In genomic region chr12:51706673-51707235, GRCm38 (mm10) we compare ENCODE assay signal across 14 mouse cellular contexts. TPM values are rescaled to one million over a fixed set of nuclear protein-coding genes. Genes with fewer than 3 reads are reported as not detected.
DNase-seq lines count a peak whose midpoint lies in the region; TF ChIP-seq lines count a peak whose summit lies in the region.
"Had no signal": no experiment of that assay in that cellular context is flagged by ENCODE, and none has a peak within 500 bp of the region (broad histone marks: within the 10 kb centered on the region; RNA-seq: fewer than 3 reads in every experiment).

No protein-coding gene starts in this region.

- TF ChIP-seq CTCF in gastrocnemius, adult 2 months (IDR thresholded peaks at IDR 0.05) = no peak

- intact Hi-C loops in gastrocnemius, adult 2 months (cut with DNase I) = no loop called here

- H3K4me3 ChIP-seq in gastrocnemius, adult 2 months = no peak overlapping the region
- H3K4me3 ChIP-seq in midbrain, embryonic 10.5 days = no peak overlapping the region
- H3K4me3 ChIP-seq: limb, embryonic 15.5 days; midbrain, embryonic 12.5 days had no signal

- H3K9me3 ChIP-seq in midbrain, embryonic 10.5 days (replicated peaks) = peaks cover 4% of the 10 kb centered on the region; the same call in 1 of the 2 replicates
- H3K9me3 ChIP-seq: limb, embryonic 15.5 days had no signal

- no peaks in the 10 kb centered on the region for H3K27me3 ChIP-seq in midbrain, embryonic 10.5 days (ENCODE audit: low read depth, poor library complexity, severe bottlenecking)
- H3K27me3 ChIP-seq: limb, embryonic 15.5 days; midbrain, embryonic 12.5 days had no signal

- peaks cover 11% of the 10 kb centered on the region for H3K4me1 ChIP-seq in midbrain, embryonic 10.5 days
- H3K4me1 ChIP-seq: limb, embryonic 15.5 days had no signal

- peak overlapping the region; percentile 31; the same call in 1 of the 2 replicates for H3K27ac ChIP-seq in gastrocnemius, adult 2 months
- H3K27ac ChIP-seq in midbrain, embryonic 10.5 days (replicated peaks) = no peak overlapping the region
- H3K27ac ChIP-seq: hindbrain, embryonic 14.5 days; limb, embryonic 15.5 days; midbrain, embryonic 12.5 days had no signal

- H3K36me3 ChIP-seq in midbrain, embryonic 10.5 days = peaks cover 3% of the 10 kb centered on the region; the same call in 1 of the 2 replicates

- WGBS in midbrain, embryonic 10.5 days = 87% methylated on average over 5 of the region's 5 CpGs

- no peak for DNase-seq in gastrocnemius, adult 2 months
- no peak for DNase-seq in gastrocnemius, postnatal 4 days (ENCODE audit: low spot score in 2 of 2)
- peak; percentile 28 for DNase-seq in 3134 (ENCODE audit: extremely low read depth, insufficient read length, low spot score)
- DNase-seq in fat pad, adult 2 months (ENCODE audit: extremely low read depth, low read depth, low spot score) = peak; percentile 77
- DNase-seq in kidney, postnatal 14 days = peak; percentile 59
- no peak for DNase-seq in midbrain, embryonic 10.5 days (ENCODE audit: low spot score)
- no peak for DNase-seq in left cerebral cortex, adult 8-10 months (ENCODE audit: low spot score in 2 of 2)
- DNase-seq in urinary bladder, adult 2 months (ENCODE audit: low spot score) = no peak
- DNase-seq: adrenal gland, postnatal 10 days; cerebellum, adult 9-10 months; embryo, embryonic 11 days had no signal

RNA-seq across cellular contexts. Expression of gene Strn3, which starts 15.1 kb away (rescaled TPM):
- 100 to 1,000 TPM; 142 to 174 TPM for total RNA-seq in gastrocnemius, adult 2 months (2021)
- total RNA-seq in gastrocnemius, postnatal 4 days (2021) = 100 to 1,000 TPM; 137 to 152 TPM
- 39.3 and 46.0 TPM in 2 replicates for polyA plus RNA-seq in midbrain, embryonic 10.5 days (2016; fragmentation: Nextera tagmentation; extraction: Ambion mirVana)
- 10 to 100 TPM; 83.8 to 90.6 (median 86.9) TPM for total RNA-seq in left cerebral cortex, adult 8-10 months (2022)
- 57.3 and 66.6 TPM in 2 replicates for polyA plus RNA-seq in urinary bladder, adult 2 months (2012; rRNA removed)

RNA-seq across cellular contexts. Expression of gene Ap4s1, which starts 15.9 kb away (rescaled TPM):
- 10 to 100 TPM; 60.2 to 61.3 TPM for total RNA-seq in gastrocnemius, adult 2 months (2021)
- 10 to 100 TPM; 29.8 to 36.8 TPM for total RNA-seq in gastrocnemius, postnatal 4 days (2021)
- 39.7 and 41.8 TPM in 2 replicates for polyA plus RNA-seq in midbrain, embryonic 10.5 days (2016; fragmentation: Nextera tagmentation; extraction: Ambion mirVana)
- total RNA-seq in left cerebral cortex, adult 8-10 months (2022) = 10 to 100 TPM; 58.0 to 65.7 (median 61.2) TPM
- 32.5 and 39.1 TPM in 2 replicates for polyA plus RNA-seq in urinary bladder, adult 2 months (2012; rRNA removed)

Comparison
In these comparisons a context has a peak if more than half of its experiments do, and no peak if none do; other contexts are left out.
1. DNase-seq: peak in 3134 (single experiment), fat pad, adult 2 months (single experiment) and kidney, postnatal 14 days (single experiment); none in gastrocnemius, adult 2 months (single experiment), gastrocnemius, postnatal 4 days (0 of 2), midbrain, embryonic 10.5 days (single experiment), left cerebral cortex, adult 8-10 months (0 of 2) and urinary bladder, adult 2 months (single experiment).